Mouse (Mus musculus) gastrocnemius, adult 2 months (tissue): Measurements from ENCODE around the gene Itga9. TPM values are rescaled to one million over a fixed set of nuclear protein-coding genes. Genes with fewer than 3 reads are reported as not detected.

Experiments used
- DNase-seq: peaks from one replicate; pipeline ENCODE4 v3.0.0; 2022
- H3K27ac ChIP-seq: fragments of 200-600 bp; 2 replicates; pipeline ENCODE4 v1.8.1; 2022; ENCODE audit warnings: mild to moderate bottlenecking
- H3K4me3 ChIP-seq: fragments of 200-600 bp; 2 replicates; pipeline ENCODE4 v1.8.1; 2022; ENCODE audit warnings: mild to moderate bottlenecking, moderate library complexity
- CTCF ChIP-seq: fragments of 200-600 bp; IDR thresholded peaks from 2 replicates; pipeline ENCODE4 v1.8.1; 2022; ENCODE audit warnings: antibody characterized with exemption, mild to moderate bottlenecking, moderate library complexity
- intact Hi-C: fragments of 180-260 bp; cut with DNase I; formaldehyde crosslinking; loops from one replicate; pipeline ENCODE4 v1.15.1; 2025
- total RNA-seq, 2 experiments: library from RNA; stranded (reverse); gene quantifications; 2 replicates each; pipeline ENCODE4 v1.2.3; 2021

Itga9 gene
- total RNA-seq, 2 experiments from 2014 or later, result 3.0 to 5.7 TPM

- TF ChIP-seq CTCF, result no peak
Measured at GRCm38 (mm10) chr9:118666069-118666468, 59.6 kb downstream of the Itga9 start.

GRCm38 (mm10) chr9:118669696-118670095, 63.2 kb downstream of the Itga9 start:
- intact Hi-C loops, result no loop called here
- no peak for DNase-seq
- no peak for TF ChIP-seq CTCF
- no peak overlapping the region for H3K4me3 ChIP-seq
- no peak overlapping the region for H3K27ac ChIP-seq

More at GRCm38 (mm10) chr9:118666069-118666468, 59.6 kb downstream of the Itga9 start:
- Histone ChIP-seq H3K4me3 (no peak overlapping the region), H3K27ac (no peak overlapping the region)
- intact Hi-C loops, result no loop called here
- no peak for DNase-seq

DNA sequence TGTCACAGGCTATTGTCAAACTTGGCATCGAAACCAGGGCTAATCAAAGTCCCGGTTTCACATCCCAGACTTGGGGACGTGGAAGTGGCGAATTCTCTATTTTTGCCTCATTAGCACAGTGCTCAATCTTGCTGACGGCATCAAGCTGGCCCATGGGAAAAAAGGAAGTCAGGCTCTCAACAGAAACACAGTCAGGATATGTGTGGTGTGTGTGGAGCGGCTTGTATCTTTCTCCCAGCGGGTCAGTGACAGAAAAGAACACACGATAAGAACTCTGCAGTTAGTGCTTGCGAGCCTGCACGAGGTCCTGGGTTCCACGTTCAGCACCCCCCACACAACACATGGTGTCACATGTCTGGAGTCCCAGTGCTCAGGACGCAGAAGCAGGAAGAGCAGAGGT, 67.8 kb downstream of the Itga9 start:
- DNase-seq, result no peak
- Histone ChIP-seq H3K27ac (no peak overlapping the region), H3K4me3 (no peak overlapping the region)
- intact Hi-C loops, result no loop called here
- no peak for TF ChIP-seq CTCF

DNA sequence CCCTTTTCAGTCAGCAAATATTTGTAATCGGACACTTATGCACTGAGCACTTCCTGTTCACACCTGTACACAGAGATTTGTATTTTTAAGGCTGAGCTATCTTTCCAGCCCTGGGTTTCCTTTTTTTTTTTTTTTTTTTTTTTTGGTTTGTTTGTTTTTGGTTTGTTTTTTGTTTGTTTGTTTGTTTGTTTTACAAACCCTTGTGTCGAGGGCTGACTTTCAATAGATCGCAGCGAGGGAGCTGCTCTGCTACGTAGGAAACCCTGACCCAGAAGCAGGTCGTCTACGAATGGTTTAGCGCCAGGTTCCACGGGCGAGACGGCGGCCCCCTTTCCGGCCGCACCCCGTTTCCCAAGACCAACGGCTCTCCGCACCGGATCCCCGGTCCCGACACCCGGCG, 68.3 kb downstream of the Itga9 start:
- no peak for DNase-seq
- Histone ChIP-seq H3K27ac (no peak overlapping the region), H3K4me3 (no peak overlapping the region)
- TF ChIP-seq CTCF, result no peak
- intact Hi-C loops, result no loop called here

DNA sequence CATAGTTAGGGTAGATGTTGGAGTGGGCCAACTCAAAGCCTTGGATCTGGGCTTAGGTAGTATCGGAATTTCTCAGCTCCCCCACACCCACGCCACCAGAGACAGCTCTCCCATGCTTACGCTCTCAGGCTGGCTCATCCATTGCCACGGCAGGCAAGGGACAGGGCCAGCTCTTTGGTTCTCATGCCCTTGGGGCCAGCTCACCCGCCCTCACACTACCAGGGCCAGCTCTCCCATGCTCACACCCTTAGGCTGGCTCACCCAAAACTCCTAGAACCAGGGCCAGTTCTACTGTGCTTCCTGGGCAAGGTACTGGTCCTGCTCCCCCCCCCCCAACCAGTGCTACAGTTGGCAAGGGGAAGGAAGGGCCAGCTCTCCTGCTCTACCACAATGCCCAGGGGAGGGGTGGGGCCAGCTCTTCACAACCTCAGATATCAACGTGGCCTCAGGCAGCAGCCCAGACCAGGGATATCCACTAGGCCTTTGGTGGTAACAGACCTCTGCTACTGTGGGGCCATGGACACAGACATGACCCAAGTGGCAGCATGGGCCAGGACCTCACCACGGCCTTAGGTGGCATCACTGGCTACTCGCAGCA, 69.2 kb downstream of the Itga9 start:
- Histone ChIP-seq H3K4me3 (no peak overlapping the region), H3K27ac (no peak overlapping the region)
- TF ChIP-seq CTCF, result no peak
- DNase-seq, result no peak
- intact Hi-C loops, result no loop called here

DNA sequence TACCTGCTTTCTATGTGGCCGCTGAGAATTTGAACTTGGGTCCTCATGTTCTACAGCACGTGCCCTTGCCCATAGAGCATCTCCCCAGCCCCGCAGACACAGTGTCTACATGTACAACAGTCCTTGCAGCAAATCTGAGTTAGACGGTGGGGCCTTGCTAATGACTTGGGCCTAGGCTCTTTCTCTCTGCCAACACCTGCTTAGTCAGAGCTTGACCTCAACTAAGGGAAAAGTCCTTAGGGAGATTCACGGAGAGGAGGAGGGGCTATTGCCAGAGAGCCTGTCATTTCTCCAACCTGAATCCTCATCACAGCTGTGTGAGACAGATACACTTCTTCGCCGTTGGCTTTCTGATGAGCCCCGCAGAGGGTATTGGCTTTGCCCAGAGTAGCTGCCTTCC, 70.2 kb downstream of the Itga9 start:
- no peak for TF ChIP-seq CTCF
- Histone ChIP-seq H3K4me3 (no peak overlapping the region), H3K27ac (no peak overlapping the region)
- intact Hi-C loops, result no loop called here
- no peak for DNase-seq

DNA sequence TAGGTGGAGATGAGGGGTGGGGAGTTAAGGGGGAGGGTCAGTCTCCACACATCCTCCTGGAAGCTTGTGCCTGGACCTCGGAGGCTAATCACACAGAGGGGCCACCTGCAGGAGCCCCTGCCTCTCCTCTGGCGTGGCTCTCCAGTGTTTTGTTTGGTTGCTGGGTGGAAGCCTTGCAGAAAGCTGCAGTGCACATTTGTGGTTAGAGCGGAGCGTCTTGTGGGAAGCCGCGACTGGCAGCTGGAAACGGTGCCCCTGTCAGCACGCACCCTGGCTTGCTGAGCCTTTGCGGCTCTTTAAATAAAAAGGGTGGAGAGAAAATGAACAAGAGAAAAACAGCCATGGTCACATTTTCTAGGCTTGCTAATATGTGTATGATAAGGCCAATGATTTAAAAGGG, 70.9 kb downstream of the Itga9 start:
- DNase-seq, result no peak
- Histone ChIP-seq H3K27ac (no peak overlapping the region), H3K4me3 (no peak overlapping the region)
- intact Hi-C loops, result no loop called here
- no peak for TF ChIP-seq CTCF

DNA sequence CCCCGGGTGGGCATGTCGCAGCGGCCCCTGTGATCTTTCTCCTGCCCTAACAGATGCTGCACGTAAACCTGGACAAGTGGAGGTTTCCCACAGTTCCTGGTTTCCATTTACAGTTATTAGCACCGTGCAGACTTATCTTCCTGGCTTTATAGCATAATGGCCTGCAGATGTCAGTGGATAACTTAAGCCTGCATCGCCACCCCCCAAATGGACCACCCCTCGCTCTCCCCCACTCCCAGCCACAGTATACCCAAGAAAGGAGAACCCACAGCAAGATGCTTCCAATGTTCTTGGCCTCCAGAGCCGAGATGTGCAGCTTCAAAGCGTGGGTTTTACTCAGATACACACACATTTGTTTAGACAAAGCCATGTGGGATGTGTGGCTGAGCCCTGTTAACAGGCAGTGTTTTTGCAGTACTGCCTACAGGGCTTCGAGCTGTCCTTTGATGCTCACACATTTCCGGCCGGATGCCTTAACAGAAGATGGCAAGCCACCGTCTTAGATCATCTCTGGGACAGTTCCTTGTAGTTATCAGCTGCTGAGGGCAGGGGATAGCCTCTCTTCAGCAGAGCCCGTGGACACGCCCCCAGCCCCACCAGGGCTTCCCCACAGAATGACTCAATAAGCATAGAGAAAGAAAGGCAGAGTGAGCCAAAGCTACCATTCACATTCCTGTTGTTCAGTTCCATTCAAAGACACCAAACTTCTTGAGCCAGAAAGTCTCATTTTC, 71.7 kb downstream of the Itga9 start:
- Histone ChIP-seq H3K27ac (no peak overlapping the region), H3K4me3 (no peak overlapping the region)
- no peak for DNase-seq
- intact Hi-C loops, result no loop called here
- no peak for TF ChIP-seq CTCF

- no peak for TF ChIP-seq CTCF
- no peak for DNase-seq
- intact Hi-C loops, result no loop called here
- Histone ChIP-seq H3K4me3 (no peak overlapping the region), H3K27ac (no peak overlapping the region)
Measured at GRCm38 (mm10) chr9:118678759-118679158, 72.3 kb downstream of the Itga9 start.

- no peak for TF ChIP-seq CTCF
- Histone ChIP-seq H3K4me3 (no peak overlapping the region), H3K27ac (no peak overlapping the region)
- intact Hi-C loops, result loop anchor here (5.0 kb wide), 1 partner anchor 74 kb away; the partner anchor contains the start of gene Itga9
- DNase-seq, result no peak
Measured at GRCm38 (mm10) chr9:118681506-118681905, 75.0 kb downstream of the Itga9 start.

- Histone ChIP-seq H3K27ac (no peak overlapping the region), H3K4me3 (no peak overlapping the region)
- no peak for TF ChIP-seq CTCF
- intact Hi-C loops, result loop anchor here (5.0 kb wide), 1 partner anchor 75 kb away; the partner anchor contains the start of gene Itga9
- no peak for DNase-seq
Measured at GRCm38 (mm10) chr9:118682154-118682553, 75.7 kb downstream of the Itga9 start.

DNA sequence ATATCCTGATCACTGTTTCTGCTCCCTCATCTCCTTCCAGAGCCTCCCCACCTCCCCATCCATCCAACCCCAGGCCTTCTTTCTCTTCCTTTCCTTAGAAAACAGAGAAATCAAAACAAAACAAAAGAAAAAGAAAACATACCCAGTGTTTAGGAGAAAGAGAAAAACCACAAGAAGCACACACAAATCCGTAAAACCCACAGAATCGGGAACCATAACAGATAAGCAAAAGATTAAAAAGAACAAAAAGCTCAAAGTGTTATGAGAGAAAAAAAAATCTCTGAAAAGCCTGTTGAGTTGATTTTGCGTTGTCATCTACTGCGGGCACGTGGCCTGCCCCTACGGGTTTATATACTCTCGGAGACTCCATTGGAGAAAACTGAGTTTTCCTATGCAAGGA, 77.0 kb downstream of the Itga9 start:
- no peak for TF ChIP-seq CTCF
- DNase-seq, result no peak
- H3K4me3 ChIP-seq, result no peak overlapping the region
- H3K27ac ChIP-seq, result no peak overlapping the region
- intact Hi-C loops, result loop anchor here (5.0 kb wide), 1 partner anchor 76 kb away; the partner anchor contains the start of gene Itga9

- TF ChIP-seq CTCF, result peak; percentile 45
- H3K27ac ChIP-seq, result no peak overlapping the region
- intact Hi-C loops, result loop anchor here (5.0 kb wide), 1 partner anchor 77 kb away; the partner anchor contains the start of gene Itga9
Measured at GRCm38 (mm10) chr9:118684343-118684742, 77.9 kb downstream of the Itga9 start.

More at GRCm38 (mm10) chr9:118684343-118684742, 77.9 kb downstream of the Itga9 start:
- H3K4me3 ChIP-seq, result no peak overlapping the region
- no peak for DNase-seq
